Comparison of ENCODE assay signal across 12 mouse cellular contexts in the genomic region with DNA sequence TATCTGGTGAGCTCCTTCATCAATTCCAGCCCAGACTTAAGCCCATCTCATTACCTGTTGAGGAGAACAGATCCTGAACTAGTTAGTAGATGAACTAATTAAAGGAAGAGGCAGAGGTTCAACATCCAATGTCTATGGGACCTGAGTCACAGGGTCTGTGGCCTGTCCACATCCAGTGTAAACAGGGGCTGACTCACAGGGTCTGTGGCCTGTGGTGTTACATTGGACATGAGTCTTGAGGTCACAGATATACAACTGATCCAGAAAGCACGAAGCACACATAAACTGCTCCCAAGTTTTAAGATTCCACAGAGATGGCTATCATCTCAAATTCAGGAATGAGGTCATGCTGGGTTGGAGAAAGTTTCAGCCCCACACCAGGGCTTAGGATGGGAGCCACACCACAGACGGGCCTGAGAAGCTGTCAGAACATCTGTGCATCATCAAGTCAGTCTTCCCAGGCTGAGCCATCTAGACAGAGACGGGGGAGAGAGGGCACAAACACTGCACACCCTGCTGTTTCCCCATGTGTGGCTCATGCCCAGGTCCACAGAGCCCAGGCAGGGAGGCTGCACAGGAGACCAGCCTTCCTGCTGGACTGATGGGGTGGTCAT.
DNase-seq lines count a peak whose midpoint lies in the region; ATAC-seq and TF ChIP-seq lines count a peak whose summit lies in the region.
"Had no signal": no experiment of that assay in that cellular context is flagged by ENCODE, and none has a peak within 500 bp of the region (broad histone marks: within the 10 kb centered on the region; RNA-seq: fewer than 3 reads in every experiment).

No protein-coding gene starts in this region.

- no peak for TF ChIP-seq CTCF in hindbrain, postnatal 0 days (IDR thresholded peaks at IDR 0.05; ENCODE audit: low read depth)

- intact Hi-C loops in left cerebral cortex, postnatal 25 days (cut with DNase I): no loop called here
- intact Hi-C loops in left cerebral cortex, postnatal 14 days (cut with DNase I): no loop called here

- no peaks in the 10 kb centered on the region for H3K36me3 ChIP-seq in hindbrain, embryonic 10.5 days
- H3K36me3 ChIP-seq in hindbrain, postnatal 0 days (ENCODE audit: insufficient read depth, low read length): no peaks in the 10 kb centered on the region
- no peaks in the 10 kb centered on the region for H3K36me3 ChIP-seq in midbrain, embryonic 11.5 days (ENCODE audit: control insufficient read depth, insufficient read depth, low read length)
- H3K36me3 ChIP-seq in midbrain, embryonic 15.5 days (replicated peaks): no peaks in the 10 kb centered on the region
- H3K36me3 ChIP-seq in embryonic facial prominence, embryonic 15.5 days: no peaks in the 10 kb centered on the region
- H3K36me3 ChIP-seq: hindbrain, embryonic 12.5 days had no signal

- H3K4me1 ChIP-seq in hindbrain, embryonic 10.5 days (replicated peaks): peaks cover 14% of the 10 kb centered on the region
- H3K4me1 ChIP-seq in hindbrain, postnatal 0 days (ENCODE audit: insufficient read depth, low read length): no peaks in the 10 kb centered on the region
- no peaks in the 10 kb centered on the region for H3K4me1 ChIP-seq in midbrain, embryonic 11.5 days (ENCODE audit: control insufficient read depth, insufficient read depth, low read length)
- no peaks in the 10 kb centered on the region for H3K4me1 ChIP-seq in midbrain, embryonic 15.5 days
- peaks cover 8% of the 10 kb centered on the region; the same call in 1 of the 2 replicates for H3K4me1 ChIP-seq in embryonic facial prominence, embryonic 15.5 days

- H3K27me3 ChIP-seq in hindbrain, embryonic 10.5 days (ENCODE audit: insufficient read depth, poor library complexity, severe bottlenecking): no peaks in the 10 kb centered on the region
- H3K27me3 ChIP-seq in hindbrain, postnatal 0 days (ENCODE audit: insufficient read depth, low read length): no peaks in the 10 kb centered on the region
- no peaks in the 10 kb centered on the region for H3K27me3 ChIP-seq in midbrain, embryonic 11.5 days (ENCODE audit: control insufficient read depth, insufficient read depth, low read length)
- no peaks in the 10 kb centered on the region for H3K27me3 ChIP-seq in midbrain, embryonic 15.5 days (replicated peaks)
- H3K27me3 ChIP-seq in embryonic facial prominence, embryonic 15.5 days: no peaks in the 10 kb centered on the region
- H3K27me3 ChIP-seq: hindbrain, embryonic 12.5 days had no signal

- no peak overlapping the region for H3K4me3 ChIP-seq in hindbrain, embryonic 10.5 days
- H3K4me3 ChIP-seq in hindbrain, postnatal 0 days (ENCODE audit: low read length): no peak overlapping the region
- H3K4me3 ChIP-seq in midbrain, embryonic 11.5 days (ENCODE audit: low read depth, low read length): no peak overlapping the region
- no peak overlapping the region for H3K4me3 ChIP-seq in midbrain, embryonic 15.5 days
- H3K4me3 ChIP-seq in embryonic facial prominence, embryonic 15.5 days (replicated peaks): no peak overlapping the region
- H3K4me3 ChIP-seq: hindbrain, embryonic 12.5 days; layer of hippocampus, adult 2 months had no signal

- H3K9me3 ChIP-seq in hindbrain, embryonic 10.5 days: no peaks in the 10 kb centered on the region
- no peaks in the 10 kb centered on the region for H3K9me3 ChIP-seq in hindbrain, postnatal 0 days (ENCODE audit: low read length)
- no peaks in the 10 kb centered on the region for H3K9me3 ChIP-seq in midbrain, embryonic 11.5 days (ENCODE audit: control insufficient read depth, low read length)
- no peaks in the 10 kb centered on the region for H3K9me3 ChIP-seq in midbrain, embryonic 15.5 days
- no peaks in the 10 kb centered on the region for H3K9me3 ChIP-seq in embryonic facial prominence, embryonic 15.5 days (replicated peaks)
- H3K9me3 ChIP-seq: G1E; hindbrain, embryonic 12.5 days had no signal

- 62% methylated on average over 3 of the region's 3 CpGs for WGBS in hindbrain, embryonic 10.5 days
- 69% methylated on average over 3 of the region's 3 CpGs for WGBS in hindbrain, postnatal 0 days
- 72% methylated on average over 3 of the region's 3 CpGs for WGBS in midbrain, embryonic 11.5 days
- 77% methylated on average over 3 of the region's 3 CpGs for WGBS in midbrain, embryonic 15.5 days
- 42% methylated on average over 3 of the region's 3 CpGs for WGBS in embryonic facial prominence, embryonic 15.5 days

- no peak for DNase-seq in hindbrain, embryonic 10.5 days (ENCODE audit: low spot score)
- DNase-seq in hindbrain, postnatal 0 days (ENCODE audit: low spot score): no peak
- DNase-seq in midbrain, embryonic 11.5 days (ENCODE audit: low spot score, missing footprints): peak; percentile 44
- DNase-seq in left cerebral cortex, postnatal 25 days (ENCODE audit: low spot score in 2 of 2): no peak
- DNase-seq in left cerebral cortex, postnatal 14 days (ENCODE audit: low spot score in 2 of 2): no peak
- DNase-seq: forebrain, postnatal 0 days; right cerebral cortex, postnatal 14 days had no signal

- no peak for ATAC-seq in hindbrain, postnatal 0 days
- no peak for ATAC-seq in midbrain, embryonic 11.5 days (ENCODE audit: low FRiP score)
- no peak for ATAC-seq in midbrain, embryonic 15.5 days (replicated peaks)
- ATAC-seq in embryonic facial prominence, embryonic 15.5 days (ENCODE audit: insufficient number of reproducible peaks, low FRiP score, low TSS enrichment, low read depth): peak; percentile 69
- ATAC-seq: forebrain, postnatal 0 days had no signal

- no peak overlapping the region for H3K4me2 ChIP-seq in hindbrain, postnatal 0 days (ENCODE audit: low read depth, low read length)
- no peak overlapping the region for H3K4me2 ChIP-seq in midbrain, embryonic 11.5 days
- no peak overlapping the region for H3K4me2 ChIP-seq in midbrain, embryonic 15.5 days
- no peak overlapping the region for H3K4me2 ChIP-seq in embryonic facial prominence, embryonic 15.5 days (replicated peaks)
- H3K4me2 ChIP-seq: hindbrain, embryonic 12.5 days had no signal

- H3K9ac ChIP-seq in hindbrain, postnatal 0 days (replicated peaks; ENCODE audit: low read length): no peak overlapping the region
- H3K9ac ChIP-seq in midbrain, embryonic 11.5 days (ENCODE audit: low read length): no peak overlapping the region
- H3K9ac ChIP-seq in midbrain, embryonic 15.5 days: no peak overlapping the region
- H3K9ac ChIP-seq in embryonic facial prominence, embryonic 15.5 days: no peak overlapping the region
- H3K9ac ChIP-seq: forebrain, postnatal 0 days; hindbrain, embryonic 12.5 days had no signal

- H3K27ac ChIP-seq in hindbrain, embryonic 10.5 days: peak overlapping the region; percentile 72
- H3K27ac ChIP-seq in hindbrain, postnatal 0 days: no peak overlapping the region
- H3K27ac ChIP-seq in midbrain, embryonic 11.5 days (ENCODE audit: low read depth, low read length): no peak overlapping the region
- no peak overlapping the region for H3K27ac ChIP-seq in midbrain, embryonic 15.5 days
- peak overlapping the region; percentile 44; the same call in 1 of the 2 replicates for H3K27ac ChIP-seq in embryonic facial prominence, embryonic 15.5 days (replicated peaks)
- H3K27ac ChIP-seq: hindbrain, embryonic 12.5 days; layer of hippocampus, adult 2 months had no signal

Comparison
In these comparisons a context has a peak if more than half of its experiments do, and no peak if none do; other contexts are left out.
1. H3K27ac ChIP-seq: peak in hindbrain, embryonic 10.5 days (single experiment) and embryonic facial prominence, embryonic 15.5 days (single experiment); none in hindbrain, postnatal 0 days (single experiment), midbrain, embryonic 11.5 days (single experiment) and midbrain, embryonic 15.5 days (single experiment).